Mouse (Mus musculus) liver, embryonic 12.5 days (tissue): ENCODE data around the gene Ppt2. TPM values are rescaled to one million over a fixed set of nuclear protein-coding genes. Genes with fewer than 3 reads are reported as not detected.

Source experiments
- ATAC-seq: fragments of 200-750 bp; cut with Nextera tagmentation; 2 replicates; pipeline ENCODE4 v1.8.0; 2017; ENCODE audit warnings: moderate number of reproducible peaks, mild to moderate bottlenecking, moderate library complexity
- H3K27ac ChIP-seq: fragments of 300-500 bp; sonication (generic); 2 replicates; pipeline ENCODE4 v1.5.1; 2016; ENCODE audit warnings: mild to moderate bottlenecking
- H3K27me3 ChIP-seq: fragments of 300-500 bp; sonication (generic); replicated peaks from 2 replicates; pipeline ENCODE4 v1.6.1; 2016; ENCODE audit warnings: mild to moderate bottlenecking, moderate library complexity
- H3K36me3 ChIP-seq: fragments of 300-500 bp; sonication (generic); 2 replicates; pipeline ENCODE4 v1.6.1; 2016; ENCODE audit warnings: mild to moderate bottlenecking, moderate library complexity
- H3K4me1 ChIP-seq: fragments of 300-500 bp; sonication (generic); 2 replicates; pipeline ENCODE4 v1.6.1; 2016
- H3K4me2 ChIP-seq: fragments of 300-500 bp; sonication (generic); 2 replicates; pipeline ENCODE4 v1.6.1; 2016; ENCODE audit warnings: mild to moderate bottlenecking, moderate library complexity
- H3K4me3 ChIP-seq: fragments of 300-500 bp; sonication (generic); 2 replicates; pipeline ENCODE4 v1.5.1; 2016; ENCODE audit warnings: mild to moderate bottlenecking, moderate library complexity
- H3K9ac ChIP-seq: fragments of 300-500 bp; sonication (generic); 2 replicates; pipeline ENCODE4 v1.6.1; 2016; ENCODE audit warnings: mild to moderate bottlenecking, moderate library complexity
- H3K9me3 ChIP-seq: fragments of 300-500 bp; sonication (generic); replicated peaks from 2 replicates; pipeline ENCODE4 v1.6.1; 2016; ENCODE audit warnings: mild to moderate bottlenecking, moderate library complexity
- WGBS: fragments of 180-500 bp; shearing (Covaris S2); methylation state at CpG from one replicate; pipeline ENCODE4 v1.1.7; 2016; ENCODE audit not compliant: insufficient replicate concordance; 5-methylcytosine and 5-hydroxymethylcytosine counted together
- polyA plus RNA-seq: library from polyadenylated mRNA; unstranded; fragments of >200 nt; fragmentation: Nextera tagmentation; extraction: Ambion mirVana; gene quantifications from 2 replicates; pipeline ENCODE4 v1.2.1, GENCODE M21; 2016

Ppt2 gene
- polyA plus RNA-seq, 1 experiment from 2014 or later = 13.7 TPM

DNA sequence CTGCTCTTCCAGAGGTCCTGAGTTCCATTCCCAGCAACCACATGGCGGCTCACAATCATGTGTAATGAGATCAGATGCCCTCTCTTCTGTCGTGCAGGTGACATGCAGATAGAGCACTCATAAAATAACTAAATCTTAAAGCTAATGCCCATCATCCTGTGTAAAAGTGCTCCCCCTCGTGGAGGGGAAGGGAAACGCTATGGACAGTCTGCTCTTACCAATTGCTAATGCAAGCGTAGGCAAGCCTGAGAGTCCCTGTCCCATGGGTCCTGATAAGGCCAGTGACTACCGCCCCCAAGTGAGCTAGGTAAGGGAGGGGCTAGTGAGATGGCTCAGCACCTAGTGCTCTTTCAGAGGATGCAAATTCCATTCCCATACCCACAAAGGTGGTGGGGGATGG, 9.3 kb downstream of the Ppt2 start:
- H3K4me2 ChIP-seq = no peak overlapping the region
- H3K4me1 ChIP-seq = peaks cover 18% of the 10 kb centered on the region
- peaks cover 53% of the 10 kb centered on the region for H3K36me3 ChIP-seq
- H3K9ac ChIP-seq = no peak overlapping the region
- H3K27me3 ChIP-seq = no peaks in the 10 kb centered on the region
- no peak overlapping the region for H3K27ac ChIP-seq
- H3K4me3 ChIP-seq = no peak overlapping the region
- no peaks in the 10 kb centered on the region for H3K9me3 ChIP-seq
- 10% methylated on average over 6 of the region's 6 CpGs for WGBS
- ATAC-seq = peak; percentile 61

DNA sequence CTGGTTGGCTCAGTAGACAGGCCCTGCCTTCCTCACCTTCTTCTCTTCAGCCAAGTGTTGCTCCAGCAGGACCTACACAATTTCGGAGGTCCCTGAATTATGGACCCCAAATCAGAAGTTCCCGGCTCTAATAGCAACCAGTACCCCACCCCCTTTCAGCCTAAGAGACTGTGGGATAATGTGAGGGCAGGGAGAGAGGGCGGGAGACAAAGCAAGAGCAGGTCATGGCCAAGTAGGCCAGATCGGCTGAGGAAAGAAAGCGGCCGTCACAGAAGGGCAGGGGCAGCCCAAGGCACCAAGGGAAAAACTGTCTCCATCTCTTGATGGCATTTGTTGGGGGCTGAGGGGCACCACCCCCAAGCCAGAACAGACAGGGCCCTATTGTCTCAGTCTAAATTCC, 12.4 kb downstream of the Ppt2 start, which contains the start of gene Egfl8:
TSS of gene Egfl8 (minus strand) at position 101 of the 400 bp plus-strand sequence.
- Histone ChIP-seq H3K27me3 (no peaks in the 10 kb centered on the region), H3K9ac (no peak within 1 kb of the TSS), H3K27ac (no peak within 1 kb of the TSS), H3K4me3 (no peak within 1 kb of the TSS), H3K4me1 (peaks cover 25% of the 10 kb centered on the region), H3K9me3 (no peaks in the 10 kb centered on the region), H3K36me3 (peaks cover 62% of the 10 kb centered on the region), H3K4me2 (no peak within 1 kb of the TSS)
- no peak for ATAC-seq
- WGBS = 66% methylated on average over 6 of the region's 6 CpGs

DNA sequence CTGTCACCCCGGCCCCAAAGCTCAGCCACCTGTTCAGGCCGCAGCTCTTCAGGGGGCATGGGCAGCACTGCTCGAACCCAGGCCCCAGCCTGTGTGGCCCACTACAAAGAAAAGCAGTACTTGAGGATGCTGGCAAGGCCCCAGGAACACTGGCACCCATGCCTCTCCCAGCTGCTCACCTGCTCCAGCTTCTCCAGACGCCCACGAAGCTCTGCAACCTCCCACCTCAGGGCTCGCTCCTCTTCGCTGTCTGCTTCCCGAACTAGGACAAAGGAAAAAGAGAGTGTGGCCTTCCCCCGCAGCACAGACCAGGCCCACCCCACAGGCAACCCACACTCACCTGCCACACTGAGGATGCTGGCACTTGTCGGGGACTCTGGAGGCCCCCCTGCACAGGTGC, 14.5 kb downstream of the Ppt2 start:
- peaks cover 72% of the 10 kb centered on the region for H3K36me3 ChIP-seq
- no peak overlapping the region for H3K4me2 ChIP-seq
- peaks cover 33% of the 10 kb centered on the region for H3K4me1 ChIP-seq
- H3K27me3 ChIP-seq = no peaks in the 10 kb centered on the region
- no peak overlapping the region; the same call in 1 of the 2 replicates for H3K9ac ChIP-seq
- WGBS = 84% methylated on average over 10 of the region's 10 CpGs
- no peak overlapping the region for H3K4me3 ChIP-seq
- no peak for ATAC-seq
- no peaks in the 10 kb centered on the region for H3K9me3 ChIP-seq
- H3K27ac ChIP-seq = peak overlapping the region; percentile 38

DNA sequence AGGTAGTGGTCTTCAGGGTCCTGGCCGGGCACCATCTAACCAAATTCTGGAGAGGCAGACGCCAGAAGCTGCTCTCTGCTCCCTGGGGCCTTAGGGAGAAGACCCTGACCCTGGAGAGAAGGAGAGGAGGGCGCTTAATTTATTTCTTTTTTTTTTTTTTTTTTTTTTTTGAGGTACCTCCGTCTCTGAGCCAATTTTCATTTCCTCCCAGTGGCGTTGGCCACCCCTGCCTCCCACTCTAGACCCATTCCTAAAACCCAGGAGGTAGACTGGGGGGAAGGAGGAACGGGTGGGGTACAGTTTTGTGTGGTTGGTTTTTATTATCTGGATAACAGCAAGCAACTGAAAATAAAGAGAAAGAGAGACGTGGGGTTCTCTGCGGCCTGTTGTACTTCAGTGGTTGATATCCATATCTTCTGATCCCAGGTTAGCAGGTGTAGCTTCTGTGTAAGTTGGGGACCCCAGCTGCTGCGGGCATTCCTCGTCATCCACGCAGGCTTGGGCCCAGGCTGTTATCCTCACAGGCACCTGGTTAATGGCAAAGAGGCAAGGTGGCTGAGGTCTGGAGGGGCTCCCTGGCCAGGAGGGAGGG, 15.2 kb downstream of the Ppt2 start:
- ATAC-seq = peak; percentile 64
- H3K9ac ChIP-seq = no peak overlapping the region
- peaks cover 39% of the 10 kb centered on the region for H3K4me1 ChIP-seq

DNA sequence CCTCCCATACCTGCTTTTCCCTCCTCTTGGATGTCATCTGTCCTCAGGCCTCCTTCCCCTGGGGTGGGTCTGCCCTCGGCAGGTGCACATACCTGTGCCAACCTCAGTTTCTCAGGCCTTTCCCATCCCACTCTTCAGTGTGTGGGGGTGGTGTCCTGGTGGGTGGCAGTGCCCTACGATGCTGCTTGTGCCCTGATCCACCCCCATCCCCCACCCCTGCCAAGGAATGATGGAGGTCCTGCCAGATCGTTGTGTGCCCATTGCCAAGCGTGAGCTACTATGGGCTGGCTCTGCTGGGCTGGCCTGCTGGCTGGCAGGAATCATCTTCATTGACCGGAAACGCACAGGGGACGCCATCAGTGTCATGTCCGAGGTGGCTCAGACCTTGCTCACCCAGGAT, 17.3 kb downstream of the Ppt2 start:
- Histone ChIP-seq H3K9me3 (no peaks in the 10 kb centered on the region), H3K27ac (no peak overlapping the region), H3K27me3 (no peaks in the 10 kb centered on the region), H3K4me1 (peaks cover 57% of the 10 kb centered on the region), H3K4me3 (no peak overlapping the region), H3K4me2 (no peak overlapping the region), H3K36me3 (peaks cover 67% of the 10 kb centered on the region), H3K9ac (no peak overlapping the region)
- no peak for ATAC-seq
- 87% methylated on average over 8 of the region's 8 CpGs for WGBS

More for the DNA sequence above, 15.2 kb downstream of the Ppt2 start:
- no peaks in the 10 kb centered on the region for H3K9me3 ChIP-seq
- no peaks in the 10 kb centered on the region for H3K27me3 ChIP-seq
- no peak overlapping the region; the same call in 1 of the 2 replicates for H3K4me2 ChIP-seq
- H3K36me3 ChIP-seq = peaks cover 73% of the 10 kb centered on the region
- no peak overlapping the region for H3K4me3 ChIP-seq
- peak overlapping the region; percentile 69 for H3K27ac ChIP-seq
- WGBS = 34% methylated on average over 11 of the region's 11 CpGs

DNA sequence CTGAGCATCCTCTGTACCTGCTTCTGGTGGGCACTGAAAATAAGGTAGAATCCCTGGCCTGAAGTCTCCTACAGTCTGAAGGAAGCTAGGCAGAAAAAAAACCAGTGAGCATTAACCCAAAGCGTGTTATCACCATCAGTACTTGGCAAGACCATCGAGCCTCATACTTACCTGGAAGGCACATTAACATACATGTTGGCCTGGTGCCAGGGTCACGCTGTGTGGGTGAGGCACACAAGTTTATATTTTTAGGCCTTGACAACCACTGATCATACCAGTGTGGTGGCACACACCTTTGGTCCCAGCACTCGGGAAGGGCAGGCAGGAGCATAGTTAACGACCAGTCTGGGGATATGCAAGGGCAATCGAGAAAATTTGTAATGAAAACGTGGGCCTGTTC, 20.3 kb downstream of the Ppt2 start:
- Histone ChIP-seq H3K4me2 (no peak overlapping the region), H3K9ac (no peak overlapping the region), H3K9me3 (no peaks in the 10 kb centered on the region), H3K4me1 (peaks cover 54% of the 10 kb centered on the region), H3K27ac (no peak overlapping the region; the same call in 1 of the 2 replicates), H3K36me3 (peaks cover 40% of the 10 kb centered on the region), H3K4me3 (no peak overlapping the region), H3K27me3 (no peaks in the 10 kb centered on the region)
- no peak for ATAC-seq
- 79% methylated on average over 7 of the region's 7 CpGs for WGBS

DNA sequence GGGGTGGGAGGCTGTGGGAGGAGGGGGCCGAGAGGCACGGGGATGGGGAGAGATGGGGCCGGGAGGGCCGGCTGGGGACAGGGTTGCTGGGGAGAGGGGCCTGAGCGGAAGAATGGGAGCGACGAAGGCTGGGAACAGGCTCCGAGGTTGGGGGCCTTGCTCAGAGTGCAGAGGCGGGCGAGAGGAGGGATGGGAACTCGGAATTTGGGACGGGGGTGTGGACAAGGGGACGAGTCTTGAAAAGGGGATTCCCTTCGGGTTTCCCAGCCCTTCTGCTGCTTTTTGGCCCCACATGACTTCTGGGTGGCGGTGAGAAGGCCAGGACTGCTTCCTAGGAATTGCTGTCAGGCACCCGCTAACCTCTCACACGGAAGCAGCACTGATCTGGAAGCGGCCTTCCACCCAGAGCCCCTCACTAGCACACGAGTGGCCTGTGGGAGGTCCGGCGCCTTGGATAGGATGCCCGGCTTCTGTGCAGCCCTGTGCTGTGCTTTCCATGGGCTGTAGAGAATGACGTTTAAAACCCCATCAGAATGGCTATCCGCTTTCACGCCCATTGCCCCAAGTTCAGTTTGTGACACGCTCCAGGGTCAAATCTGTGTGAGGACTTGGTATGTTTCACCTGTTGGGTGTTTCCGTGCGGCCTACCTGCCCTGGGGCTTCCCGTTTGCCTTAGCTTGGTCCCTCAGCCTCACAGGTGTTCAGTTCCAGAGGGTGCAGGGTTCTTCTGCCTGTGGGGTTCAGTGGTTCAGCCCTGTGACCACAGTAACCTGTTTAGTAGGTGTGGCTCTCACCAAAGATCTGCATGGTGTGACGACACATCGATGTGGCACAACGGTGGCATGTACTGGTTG, 21.9 kb downstream of the Ppt2 start:
- H3K4me1 ChIP-seq = peaks cover 59% of the 10 kb centered on the region
- peaks cover 33% of the 10 kb centered on the region for H3K36me3 ChIP-seq
- H3K27me3 ChIP-seq = no peaks in the 10 kb centered on the region
- H3K27ac ChIP-seq = peak overlapping the region; percentile 91
- H3K4me2 ChIP-seq = peak overlapping the region; percentile 92
- ATAC-seq = no peak
- H3K9me3 ChIP-seq = no peaks in the 10 kb centered on the region
- peak overlapping the region; percentile 99 for H3K9ac ChIP-seq
- WGBS = 12% methylated on average over 32 of the region's 32 CpGs
- H3K4me3 ChIP-seq = peak overlapping the region; percentile 98

DNA sequence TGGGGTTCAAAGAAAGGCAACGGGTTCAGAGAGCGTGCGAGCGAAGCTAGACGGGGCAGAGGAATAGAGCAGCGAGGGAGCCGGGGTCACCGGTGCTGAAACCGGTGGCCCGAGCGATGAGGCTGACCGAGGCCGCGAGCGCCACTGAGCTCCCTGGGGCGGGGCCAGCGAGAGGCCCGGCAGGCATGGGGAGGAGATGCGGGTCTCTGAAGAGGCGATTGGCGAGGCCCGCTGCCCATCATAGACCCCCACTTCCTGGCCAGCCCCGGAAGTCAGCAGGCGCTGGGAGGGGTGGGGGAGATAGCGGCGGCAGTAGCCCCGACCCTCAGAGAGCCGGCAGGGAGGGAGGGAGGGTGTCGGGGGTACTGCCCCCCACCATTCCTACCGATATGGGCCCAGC, 22.7 kb downstream of the Ppt2 start:
- no peaks in the 10 kb centered on the region for H3K27me3 ChIP-seq
- H3K4me3 ChIP-seq = peak overlapping the region; percentile 98
- H3K4me1 ChIP-seq = peaks cover 59% of the 10 kb centered on the region
- peak; percentile 49 for ATAC-seq
- H3K4me2 ChIP-seq = peak overlapping the region; percentile 92
- H3K27ac ChIP-seq = peak overlapping the region; percentile 91
- H3K36me3 ChIP-seq = peaks cover 33% of the 10 kb centered on the region
- H3K9me3 ChIP-seq = no peaks in the 10 kb centered on the region
- 1% methylated on average over 26 of the region's 30 CpGs for WGBS
- H3K9ac ChIP-seq = peak overlapping the region; percentile 99

DNA sequence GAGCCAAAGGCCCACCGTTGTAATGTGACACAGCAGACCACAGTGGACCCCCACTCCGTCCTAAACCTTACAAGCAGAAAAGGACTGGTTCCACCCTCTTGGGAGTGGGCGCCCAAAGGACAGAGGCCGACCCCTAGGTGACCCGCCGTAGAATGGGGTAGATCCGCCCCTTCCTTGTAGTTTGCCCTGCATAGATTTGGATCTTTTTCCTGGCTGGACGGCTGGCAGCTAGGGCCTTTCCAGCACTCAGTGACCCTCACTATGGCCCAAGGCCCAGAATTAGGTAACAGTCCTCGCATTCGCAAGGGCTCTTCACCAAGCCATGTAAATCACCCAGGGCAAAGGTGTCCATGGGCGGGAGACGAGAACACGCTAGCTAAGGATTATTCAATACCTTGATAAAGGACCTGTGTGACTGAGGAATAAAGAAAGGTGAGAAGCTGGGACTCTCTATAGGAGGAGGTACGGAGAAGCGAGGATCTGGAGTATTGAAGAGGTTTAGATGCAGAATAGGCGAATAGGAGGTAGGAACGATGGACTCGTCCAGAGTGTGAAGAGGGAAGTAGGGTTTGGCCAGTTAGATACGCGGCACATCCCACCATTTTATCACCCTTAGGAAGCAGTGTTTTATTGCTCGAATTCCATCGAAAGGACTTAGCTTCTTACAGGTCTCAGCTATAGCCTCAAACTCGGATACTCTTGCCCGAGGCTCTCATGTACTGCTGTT, 23.6 kb downstream of the Ppt2 start:
- no peaks in the 10 kb centered on the region for H3K9me3 ChIP-seq
- H3K4me2 ChIP-seq = peak overlapping the region; percentile 92
- H3K27ac ChIP-seq = peak overlapping the region; percentile 91
- ATAC-seq = no peak
- peaks cover 35% of the 10 kb centered on the region for H3K36me3 ChIP-seq
- H3K4me1 ChIP-seq = peaks cover 64% of the 10 kb centered on the region
- H3K4me3 ChIP-seq = peak overlapping the region; percentile 98
- no peaks in the 10 kb centered on the region for H3K27me3 ChIP-seq
- WGBS = 15% methylated on average over 24 of the region's 24 CpGs
- H3K9ac ChIP-seq = peak overlapping the region; percentile 99

DNA sequence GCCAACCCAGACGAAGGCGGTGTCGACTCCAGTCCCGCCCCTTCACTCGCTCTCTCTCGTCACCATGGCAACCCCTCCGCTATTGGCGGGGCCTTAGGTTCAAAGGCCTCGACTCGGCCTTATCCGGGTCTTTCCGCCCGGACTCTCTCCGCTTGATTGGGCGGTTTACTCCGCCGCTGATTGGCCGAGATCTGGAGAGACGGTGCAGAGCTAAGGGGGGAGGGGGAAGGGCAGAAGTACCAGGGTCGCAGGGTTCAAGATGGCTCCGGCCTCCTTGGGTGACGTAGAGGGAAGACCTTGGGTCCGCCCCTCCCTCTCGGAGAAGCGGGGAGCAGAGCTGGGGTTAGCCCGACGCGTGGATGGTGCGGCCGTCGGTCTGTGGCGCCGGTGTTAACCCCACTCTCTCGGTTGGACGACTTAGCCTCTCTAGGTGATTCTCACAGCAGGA, 24.2 kb downstream of the Ppt2 start, which contains the start of gene Agpat1:
TSS of gene Agpat1 (plus strand) at position 202 of the 448 bp plus-strand sequence.
- Histone ChIP-seq H3K27ac (peak within 1 kb of the TSS; percentile 91), H3K27me3 (no peaks in the 10 kb centered on the region), H3K9me3 (no peaks in the 10 kb centered on the region), H3K4me3 (peak within 1 kb of the TSS; percentile 98), H3K4me1 (peaks cover 65% of the 10 kb centered on the region), H3K36me3 (peaks cover 36% of the 10 kb centered on the region), H3K9ac (peak within 1 kb of the TSS; percentile 99), H3K4me2 (peak within 1 kb of the TSS; percentile 94)
- WGBS = under 1% methylated on average over 35 of the region's 35 CpGs
- peak; percentile 83 for ATAC-seq

DNA sequence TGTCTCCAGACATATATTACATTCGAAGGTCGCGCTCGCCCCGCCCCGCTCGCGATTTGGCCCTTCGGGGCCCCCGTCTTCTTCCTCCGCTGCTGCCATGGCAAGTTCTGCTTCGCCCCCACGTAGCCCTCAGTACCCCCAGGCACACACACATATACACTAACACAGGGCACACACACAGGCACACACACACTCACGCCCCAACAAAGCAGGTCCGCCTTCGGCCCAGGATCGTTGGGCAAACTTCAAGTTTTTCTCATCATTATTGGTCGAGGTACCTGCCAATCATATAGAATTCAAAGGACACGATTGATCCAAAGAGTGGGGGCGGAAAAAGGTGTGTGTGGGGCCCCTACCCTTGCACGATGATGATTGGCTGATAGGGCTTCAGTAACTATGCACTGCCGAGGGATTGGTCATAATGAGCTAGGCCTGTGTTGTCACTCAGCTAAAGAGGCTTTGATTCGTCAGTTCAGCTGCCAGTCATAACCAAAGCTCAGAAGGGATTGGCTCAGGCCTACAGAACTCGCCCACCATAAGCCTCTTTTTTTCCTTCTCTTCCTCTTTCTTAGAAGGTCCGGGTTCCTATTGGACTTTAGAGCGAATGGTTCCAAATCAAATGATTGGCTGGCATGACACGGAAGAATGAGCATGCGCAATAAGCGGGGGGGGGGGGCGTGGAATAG, 24.8 kb downstream of the Ppt2 start, which contains the start of gene Rnf5:
TSS of gene Rnf5 (minus strand) at position 316 of the 686 bp plus-strand sequence.
- H3K27me3 ChIP-seq = no peaks in the 10 kb centered on the region
- peaks cover 36% of the 10 kb centered on the region for H3K36me3 ChIP-seq
- peak within 1 kb of the TSS; percentile 91 for H3K27ac ChIP-seq
- ATAC-seq = peak; percentile 92
- H3K4me1 ChIP-seq = peaks cover 61% of the 10 kb centered on the region
- H3K9me3 ChIP-seq = no peaks in the 10 kb centered on the region
- WGBS = under 1% methylated on average over 30 of the region's 30 CpGs
- H3K4me3 ChIP-seq = peak within 1 kb of the TSS; percentile 98
- H3K4me2 ChIP-seq = peak within 1 kb of the TSS; percentile 94
- peak within 1 kb of the TSS; percentile 99 for H3K9ac ChIP-seq
